Mouse (Mus musculus) embryonic facial prominence, embryonic 11.5 days (tissue): ENCODE data around the gene Fam24a. TPM values are rescaled to one million over a fixed set of nuclear protein-coding genes. Genes with fewer than 3 reads are reported as not detected.

Experiments
- ATAC-seq: fragments of 200-750 bp; cut with Nextera tagmentation; replicated peaks from 2 replicates; pipeline ENCODE4 v1.8.0; 2017; ENCODE audit warnings: low read depth; ENCODE audit not compliant: insufficient number of reproducible peaks, low FRiP score, low TSS enrichment
- DNase-seq: peaks from one replicate; pipeline ENCODE4 v3.0.0-alpha.2; 2015; ENCODE audit warnings: low spot score
- H3K27ac ChIP-seq: fragments of 300-500 bp; sonication (generic); replicated peaks from 2 replicates; pipeline ENCODE4 v1.5.1; 2014; ENCODE audit warnings: mild to moderate bottlenecking, low read depth, low read length, control low read depth
- H3K27me3 ChIP-seq: fragments of 300-500 bp; sonication (generic); 2 replicates; pipeline ENCODE4 v1.6.1; 2014; ENCODE audit warnings: mild to moderate bottlenecking, low read length, moderate library complexity, mixed read lengths; ENCODE audit not compliant: control insufficient read depth, insufficient read depth
- H3K36me3 ChIP-seq: fragments of 300-500 bp; sonication (generic); replicated peaks from 2 replicates; pipeline ENCODE4 v1.6.1; 2014; ENCODE audit warnings: low read depth, mild to moderate bottlenecking, low read length, moderate library complexity, mixed read lengths; ENCODE audit not compliant: control insufficient read depth, insufficient read depth
- H3K4me1 ChIP-seq: fragments of 300-500 bp; sonication (generic); 2 replicates; pipeline ENCODE4 v1.6.1; 2014; ENCODE audit warnings: low read length, mixed read lengths; ENCODE audit not compliant: control insufficient read depth, insufficient read depth
- H3K4me2 ChIP-seq: fragments of 300-500 bp; sonication (generic); 2 replicates; pipeline ENCODE4 v1.6.1; 2014; ENCODE audit warnings: low read depth, mild to moderate bottlenecking, control low read depth, low read length, moderate library complexity
- H3K4me3 ChIP-seq: fragments of 300-500 bp; sonication (generic); 2 replicates; pipeline ENCODE4 v1.5.1; 2014; ENCODE audit warnings: low read depth, low read length, control low read depth
- H3K9ac ChIP-seq: fragments of 300-500 bp; sonication (generic); replicated peaks from 2 replicates; pipeline ENCODE4 v1.6.1; 2014; ENCODE audit warnings: mild to moderate bottlenecking, control low read depth, low read length
- H3K9me3 ChIP-seq: fragments of 300-500 bp; sonication (generic); replicated peaks from 2 replicates; pipeline ENCODE4 v1.6.1; 2016; ENCODE audit warnings: mild to moderate bottlenecking, low read length, inconsistent platforms, mixed read lengths; ENCODE audit not compliant: control insufficient read depth
- WGBS: fragments of 180-500 bp; shearing (Covaris S2); extraction: QIAGEN DNeasy Blood & Tissue Kit; methylation state at CpG from one replicate; pipeline ENCODE4 v1.1.7; 2014; 5-methylcytosine and 5-hydroxymethylcytosine counted together
- polyA plus RNA-seq: library from polyadenylated mRNA; unstranded; fragments of >200 nt; fragmentation: Nextera tagmentation; extraction: Ambion mirVana; gene quantifications from 2 replicates; pipeline ENCODE4 v1.2.1, GENCODE M21; 2014

The Fam24a gene
- polyA plus RNA-seq = not detected in 2 replicates

- no peaks in the 10 kb centered on the region for H3K36me3 ChIP-seq
- no peaks in the 10 kb centered on the region for H3K9me3 ChIP-seq
- no peak within 1 kb of the TSS for H3K4me3 ChIP-seq
- no peaks in the 10 kb centered on the region for H3K4me1 ChIP-seq
- no peak within 1 kb of the TSS for H3K9ac ChIP-seq
- H3K27me3 ChIP-seq = no peaks in the 10 kb centered on the region
- no peak for DNase-seq
- no peak within 1 kb of the TSS for H3K27ac ChIP-seq
- ATAC-seq = no peak
- H3K4me2 ChIP-seq = no peak within 1 kb of the TSS
- 41% methylated on average over 1 of the region's 1 CpGs for WGBS
Measured at GRCm38 (mm10) chr7:131333564-131333963, at the start of gene Fam24a. Gene Fam24a, plus strand, starts transcription at chr7:131333864.

GRCm38 (mm10) chr7:131297151-131297550, 36.5 kb upstream of the Fam24a start:
- ATAC-seq (no peak), DNase-seq (peak; percentile 2)
- Histone ChIP-seq H3K4me1 (no peaks in the 10 kb centered on the region), H3K9ac (no peak overlapping the region), H3K36me3 (no peaks in the 10 kb centered on the region), H3K4me3 (no peak overlapping the region), H3K9me3 (no peaks in the 10 kb centered on the region), H3K4me2 (no peak overlapping the region), H3K27me3 (no peaks in the 10 kb centered on the region), H3K27ac (no peak overlapping the region)
- 76% methylated on average over 8 of the region's 8 CpGs for WGBS

GRCm38 (mm10) chr7:131303340-131303739, 30.3 kb upstream of the Fam24a start:
- H3K9ac ChIP-seq = no peak overlapping the region
- WGBS = 78% methylated on average over 8 of the region's 8 CpGs
- no peaks in the 10 kb centered on the region for H3K27me3 ChIP-seq
- DNase-seq (no peak), ATAC-seq (no peak)
- H3K36me3 ChIP-seq = no peaks in the 10 kb centered on the region
- no peaks in the 10 kb centered on the region for H3K9me3 ChIP-seq
- no peak overlapping the region for H3K4me2 ChIP-seq
- no peaks in the 10 kb centered on the region for H3K4me1 ChIP-seq
- H3K4me3 ChIP-seq = no peak overlapping the region
- H3K27ac ChIP-seq = no peak overlapping the region

- 76% methylated on average over 5 of the region's 5 CpGs for WGBS
- Histone ChIP-seq H3K4me3 (no peak overlapping the region), H3K9me3 (no peaks in the 10 kb centered on the region), H3K27ac (no peak overlapping the region), H3K9ac (no peak overlapping the region), H3K4me2 (no peak overlapping the region), H3K27me3 (no peaks in the 10 kb centered on the region), H3K4me1 (no peaks in the 10 kb centered on the region), H3K36me3 (no peaks in the 10 kb centered on the region)
- DNase-seq (no peak), ATAC-seq (no peak)
Measured at GRCm38 (mm10) chr7:131306733-131307132, 26.9 kb upstream of the Fam24a start.

GRCm38 (mm10) chr7:131314493-131314892, 19.2 kb upstream of the Fam24a start:
- Histone ChIP-seq H3K9me3 (no peaks in the 10 kb centered on the region), H3K4me2 (no peak overlapping the region), H3K27me3 (no peaks in the 10 kb centered on the region), H3K9ac (no peak overlapping the region), H3K27ac (no peak overlapping the region), H3K4me1 (no peaks in the 10 kb centered on the region), H3K4me3 (no peak overlapping the region), H3K36me3 (no peaks in the 10 kb centered on the region)
- no peak for DNase-seq
- no peak for ATAC-seq
- WGBS = 78% methylated on average over 7 of the region's 7 CpGs

- no peak overlapping the region for H3K4me2 ChIP-seq
- no peaks in the 10 kb centered on the region for H3K4me1 ChIP-seq
- no peaks in the 10 kb centered on the region for H3K36me3 ChIP-seq
- no peak for ATAC-seq
- no peaks in the 10 kb centered on the region for H3K27me3 ChIP-seq
- 70% methylated on average over 12 of the region's 12 CpGs for WGBS
- no peak overlapping the region for H3K27ac ChIP-seq
- no peaks in the 10 kb centered on the region for H3K9me3 ChIP-seq
- H3K4me3 ChIP-seq = no peak overlapping the region
- peak; percentile 9 for DNase-seq
- no peak overlapping the region for H3K9ac ChIP-seq
Measured at GRCm38 (mm10) chr7:131317587-131317986, 16.1 kb upstream of the Fam24a start.

- WGBS = 70% methylated on average over 6 of the region's 7 CpGs
- Histone ChIP-seq H3K27ac (no peak overlapping the region), H3K27me3 (no peaks in the 10 kb centered on the region), H3K9ac (no peak overlapping the region), H3K36me3 (no peaks in the 10 kb centered on the region), H3K9me3 (no peaks in the 10 kb centered on the region), H3K4me1 (no peaks in the 10 kb centered on the region), H3K4me3 (no peak overlapping the region), H3K4me2 (no peak overlapping the region)
- no peak for ATAC-seq
- DNase-seq = no peak
Measured at GRCm38 (mm10) chr7:131318340-131318739, 15.3 kb upstream of the Fam24a start.

- no peak within 1 kb of the TSS for H3K9ac ChIP-seq
- no peaks in the 10 kb centered on the region for H3K27me3 ChIP-seq
- H3K36me3 ChIP-seq = no peaks in the 10 kb centered on the region
- no peak within 1 kb of the TSS for H3K4me2 ChIP-seq
- no peak within 1 kb of the TSS for H3K27ac ChIP-seq
- H3K9me3 ChIP-seq = no peaks in the 10 kb centered on the region
- no peak within 1 kb of the TSS for H3K4me3 ChIP-seq
- 91% methylated on average over 2 of the region's 2 CpGs for WGBS
- ATAC-seq (no peak), DNase-seq (no peak)
- H3K4me1 ChIP-seq = no peaks in the 10 kb centered on the region
Measured at GRCm38 (mm10) chr7:131322192-131322591, 11.5 kb upstream of the Fam24a start, which contains the start of gene Cuzd1. Gene Cuzd1, minus strand, starts transcription at chr7:131322292.
